Mouse (Mus musculus): ENCODE data around the gene Slc10a3.

GRCm38 (mm10) chrX:74329215-74329671 lies 43.9 kb downstream of the Slc10a3 start:
- TF ChIP-seq BHLHE40 (IDR thresholded peaks at IDR 0.05; ENCODE audit: low read depth, low read length) (no peak), CHD2 (IDR thresholded peaks at IDR 0.05; ENCODE audit: low read length) (no peak), CTCF (conservative IDR thresholded peaks at IDR 0.05 in 1 of 2, IDR thresholded peaks at IDR 0.05 in 1 of 2; ENCODE audit: low read depth in 2 of 2, low read length in 2 of 2) (no peak), MAX (IDR thresholded peaks at IDR 0.05; ENCODE audit: low read length) (no peak), NELFE (IDR thresholded peaks at IDR 0.05; ENCODE audit: low read depth, low read length) (no peak), POLR2A (IDR thresholded peaks at IDR 0.05; ENCODE audit: low read depth, low read length) (no peak), SMC3 (IDR thresholded peaks at IDR 0.05; ENCODE audit: low read depth, low read length) (no peak), IRF4 (IDR thresholded peaks at IDR 0.05; ENCODE audit: low read depth, low read length) (no peak), JUN (IDR thresholded peaks at IDR 0.05; ENCODE audit: insufficient read depth, low read depth, low read length) (no peak), MXI1 (IDR thresholded peaks at IDR 0.05; ENCODE audit: low read depth, low read length) (no peak), UBTF (IDR thresholded peaks at IDR 0.05; ENCODE audit: low read depth, low read length) (no peak), ETS1 (conservative IDR thresholded peaks at IDR 0.05; ENCODE audit: low read depth, low read length) (no peak), HCFC1 (IDR thresholded peaks at IDR 0.05; ENCODE audit: low read depth, low read length) (no peak), MAFK (IDR thresholded peaks at IDR 0.05; ENCODE audit: insufficient replicate concordance, low read length) (no peak)
